Mouse (Mus musculus) granulocyte monocyte progenitor cell, adult 5-6 weeks (primary cell): ENCODE data around the gene Cic. TPM values are rescaled to one million over a fixed set of nuclear protein-coding genes. Genes with fewer than 3 reads are reported as not detected.

ENCODE experiments used
- ATAC-seq: replicated peaks from 2 replicates; pipeline ENCODE4 v1.8.0; 2016; ENCODE audit warnings: mild to moderate bottlenecking, moderate TSS enrichment, inconsistent platforms; ENCODE audit not compliant: poor library complexity, severe bottlenecking
- total RNA-seq, 2 experiments: library from RNA; stranded (forward) in 1 of 2; stranded (reverse) in 1 of 2; fragments of 200-712, 200-1000 nt in 1 of 2; fragments of >200 nt in 1 of 2; fragmentation: Nextera tagmentation in 1 of 2; gene quantifications; 2 replicates each; pipeline ENCODE4 v1.2.3; 2014 to 2017

Gene Cic
- total RNA-seq, 2 experiments from 2014 or later, result 25.1 to 130 TPM

- ATAC-seq, result peak; percentile 65
Observed at GRCm38 (mm10) chr7:25267751-25268463, 403 bp downstream of the Cic start.

DNA sequence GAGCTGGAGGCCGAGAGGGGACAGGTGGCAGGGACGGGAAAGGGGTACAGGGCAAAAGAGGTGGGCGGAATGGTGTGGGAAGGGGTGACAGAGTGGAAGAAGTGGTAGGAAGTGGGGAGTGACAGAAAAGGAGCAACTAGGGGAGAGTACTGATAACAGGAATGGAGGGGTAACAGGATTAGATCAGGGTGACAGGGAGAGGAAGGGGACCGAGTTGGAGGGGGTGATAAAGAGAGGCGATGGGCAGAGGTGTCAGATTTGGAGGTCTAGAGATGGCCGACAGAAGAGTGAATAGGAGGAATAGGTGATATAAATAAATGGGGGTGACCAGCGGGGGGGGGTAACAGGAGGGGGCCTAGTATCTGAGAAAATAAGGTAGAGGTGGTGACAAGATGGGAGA, 1.1 kb downstream of the Cic start:
- no peak for ATAC-seq

DNA sequence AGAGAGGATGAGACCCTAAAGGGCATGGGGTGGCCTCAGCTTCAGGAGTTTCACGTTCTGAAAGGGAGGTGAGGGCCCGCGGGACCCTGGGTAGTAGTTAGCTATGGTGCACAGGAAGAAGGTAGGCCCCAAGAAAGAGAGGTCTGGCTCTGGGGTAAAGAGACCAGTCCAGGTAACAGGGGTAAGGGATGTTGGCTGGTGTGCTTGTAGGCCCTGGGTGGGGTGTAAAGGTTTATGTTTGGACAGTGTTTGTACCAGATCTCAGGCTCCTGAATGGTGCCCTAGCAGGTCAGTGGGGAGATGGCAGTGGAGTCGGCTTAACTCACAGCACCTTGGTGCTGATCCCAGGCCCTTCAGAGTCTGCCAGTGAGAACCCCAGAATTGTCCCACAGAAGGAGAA, 1.5 kb downstream of the Cic start:
- ATAC-seq, result no peak

DNA sequence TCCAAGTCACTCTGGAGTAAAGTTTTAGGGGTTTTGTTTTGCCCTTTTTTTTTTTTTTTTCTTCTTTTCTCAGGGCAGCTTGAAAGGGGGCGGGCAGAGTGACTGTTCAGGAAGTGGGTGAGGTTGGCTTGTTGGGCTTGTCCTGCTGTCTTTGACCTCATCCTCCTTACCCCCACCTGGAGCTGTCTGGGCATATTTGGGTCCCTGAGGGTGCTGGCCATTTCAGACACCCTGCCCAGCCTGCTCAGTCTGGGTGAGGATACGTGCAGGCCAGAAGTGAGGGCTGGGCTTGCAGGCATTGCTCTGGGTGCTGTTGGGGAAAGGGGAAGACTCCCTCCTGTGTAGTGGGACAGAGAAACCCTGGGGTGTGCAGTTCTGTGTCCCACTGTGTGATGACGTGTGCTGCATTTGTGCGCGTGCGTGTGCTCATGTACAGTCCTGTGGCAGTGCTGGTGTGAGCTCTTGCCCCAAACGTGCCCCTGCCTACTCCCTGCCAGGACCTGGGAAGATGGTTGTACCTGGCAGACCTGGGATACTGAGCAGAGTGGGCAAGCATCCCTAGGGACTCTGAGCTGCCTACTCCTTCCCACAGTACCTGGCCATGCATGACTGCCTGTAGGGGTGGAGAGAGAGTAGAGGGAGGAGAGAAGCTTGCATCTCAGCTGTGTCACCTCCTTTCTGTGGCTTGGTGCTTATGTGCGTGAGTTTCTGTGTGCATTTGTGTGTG, 2.2 kb downstream of the Cic start:
- peak; percentile 5 for ATAC-seq

DNA sequence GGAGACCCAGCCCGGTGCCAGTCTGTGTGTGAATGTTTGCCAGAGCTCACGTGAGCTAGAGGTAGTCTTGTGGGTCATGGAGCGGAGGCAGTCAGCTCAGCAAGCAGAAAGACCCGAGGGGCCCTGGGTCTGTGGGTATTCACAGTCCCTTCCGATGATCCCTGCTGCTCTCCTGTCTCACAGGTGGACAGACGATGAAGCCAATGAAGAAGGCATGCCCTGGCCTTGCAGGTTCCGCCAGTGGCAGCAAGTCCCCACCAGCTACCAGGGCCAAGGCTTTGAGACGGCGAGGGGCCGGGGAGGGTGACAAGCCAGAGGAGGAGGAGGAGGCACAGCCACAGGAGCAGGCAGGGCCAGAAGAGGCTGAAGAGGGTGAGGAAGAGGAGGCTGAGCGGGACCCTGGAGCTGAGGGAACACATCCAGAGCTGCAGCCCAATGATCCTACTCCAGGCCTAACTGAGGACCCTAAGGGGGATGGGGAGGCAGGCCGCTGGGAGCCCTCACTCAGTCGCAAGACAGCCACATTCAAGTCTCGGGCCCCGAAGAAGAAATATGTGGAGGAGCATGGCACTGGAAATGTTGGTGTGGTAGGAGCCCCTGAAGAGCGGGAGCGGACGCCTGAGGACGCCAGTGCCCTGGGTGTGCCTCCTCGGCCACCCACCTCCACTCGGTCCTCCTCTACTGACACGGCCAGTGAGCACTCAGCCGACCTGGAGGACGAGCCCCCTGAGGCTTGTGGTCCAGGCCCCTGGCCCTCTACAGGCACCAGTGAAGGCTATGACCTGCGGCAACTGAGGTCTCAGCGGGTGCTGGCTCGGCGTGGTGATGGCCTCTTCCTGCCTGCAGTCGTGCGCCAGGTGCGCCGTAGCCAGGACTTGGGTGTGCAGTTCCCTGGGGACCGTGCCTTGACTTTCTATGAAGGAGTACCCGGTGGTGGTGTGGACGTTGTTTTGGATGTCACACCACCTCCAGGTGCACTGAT, 3.4 kb downstream of the Cic start:
- no peak for ATAC-seq

DNA sequence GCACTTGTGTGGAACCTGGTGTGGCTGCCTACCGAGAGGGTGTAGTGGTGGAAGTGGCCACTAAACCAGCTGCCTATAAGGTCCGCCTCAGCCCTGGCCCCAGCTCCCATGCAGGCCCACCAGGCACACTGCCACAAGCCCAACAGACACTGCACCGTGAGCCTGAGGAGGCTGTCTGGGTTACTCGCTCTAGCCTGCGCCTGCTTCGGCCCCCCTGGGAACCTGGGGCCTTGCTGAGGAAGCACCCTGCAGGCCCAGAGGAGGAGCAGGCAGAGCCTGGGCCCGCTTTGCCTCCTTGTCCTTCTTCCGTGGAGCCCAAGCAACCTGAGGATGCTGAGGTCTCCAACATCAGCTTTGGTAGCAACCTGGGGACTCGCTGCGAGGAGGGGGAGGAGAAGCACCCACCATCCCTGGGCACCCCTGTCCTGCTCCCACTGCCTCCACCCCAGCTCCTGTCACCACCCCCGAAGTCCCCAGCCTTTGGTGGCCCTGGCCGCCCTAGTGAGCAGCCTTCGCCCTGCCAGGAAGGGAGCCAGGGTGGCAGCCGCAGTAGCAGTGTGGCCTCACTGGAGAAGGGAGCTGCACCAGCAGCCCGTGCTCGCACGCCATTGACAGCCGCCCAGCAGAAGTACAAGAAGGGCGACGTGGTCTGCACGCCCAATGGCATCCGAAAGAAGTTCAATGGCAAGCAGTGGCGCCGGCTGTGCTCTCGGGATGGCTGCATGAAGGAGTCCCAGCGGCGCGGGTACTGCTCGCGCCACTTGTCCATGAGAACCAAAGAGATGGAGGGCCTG, 4.3 kb downstream of the Cic start:
- ATAC-seq, result no peak

DNA sequence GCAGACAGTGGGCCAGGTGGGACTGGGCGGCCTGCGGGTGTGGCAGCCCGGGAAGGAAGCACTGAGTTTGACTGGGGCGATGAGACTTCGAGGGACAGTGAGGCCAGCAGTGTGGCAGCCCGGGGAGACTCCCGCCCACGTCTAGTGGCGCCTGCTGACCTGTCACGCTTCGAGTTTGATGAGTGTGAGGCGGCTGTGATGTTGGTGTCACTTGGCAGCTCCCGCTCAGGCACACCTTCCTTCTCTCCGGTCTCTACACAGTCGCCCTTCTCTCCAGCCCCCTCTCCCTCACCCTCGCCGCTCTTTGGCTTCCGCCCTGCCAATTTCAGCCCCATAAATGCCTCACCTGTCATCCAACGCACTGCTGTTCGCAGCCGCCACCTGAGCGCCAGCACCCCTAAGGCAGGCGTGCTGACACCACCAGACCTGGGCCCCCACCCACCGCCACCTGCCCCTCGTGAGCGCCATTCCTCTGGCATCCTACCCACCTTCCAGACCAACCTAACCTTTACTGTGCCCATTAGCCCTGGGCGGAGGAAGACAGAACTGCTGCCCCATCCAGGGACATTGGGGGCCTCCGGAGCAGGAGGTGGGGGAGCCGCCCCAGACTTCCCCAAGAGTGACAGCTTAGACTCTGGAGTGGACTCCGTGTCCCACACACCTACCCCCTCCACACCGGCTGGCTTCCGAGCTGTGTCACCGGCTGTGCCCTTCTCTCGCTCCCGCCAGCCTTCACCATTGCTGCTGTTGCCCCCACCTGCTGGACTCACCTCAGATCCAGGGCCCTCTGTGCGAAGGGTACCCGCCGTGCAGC, 5.1 kb downstream of the Cic start:
- ATAC-seq, result no peak

GRCm38 (mm10) chr7:25273259-25274241, 6.0 kb downstream of the Cic start:
- ATAC-seq, result no peak

GRCm38 (mm10) chr7:25274571-25274970, 7.1 kb downstream of the Cic start:
- no peak for ATAC-seq

DNA sequence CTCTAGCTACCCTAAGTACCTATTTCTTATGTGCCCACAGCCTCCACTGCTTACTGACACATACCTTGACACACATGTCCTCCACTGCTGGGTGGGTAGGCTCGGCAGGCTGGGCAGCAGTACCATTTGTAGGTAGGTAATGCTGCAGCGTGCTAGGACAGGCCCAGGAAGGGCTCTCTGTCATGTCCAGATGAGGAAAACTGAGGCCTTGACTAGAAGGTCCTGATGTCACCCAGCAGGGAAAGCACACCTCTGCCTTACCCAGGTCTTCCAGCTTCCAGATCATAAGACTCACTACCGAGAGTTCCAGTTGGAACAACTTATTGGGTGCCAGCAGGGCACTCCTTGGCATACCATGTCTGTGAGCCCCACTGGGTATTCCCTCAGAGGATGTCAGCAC, 7.5 kb downstream of the Cic start:
- ATAC-seq, result no peak

DNA sequence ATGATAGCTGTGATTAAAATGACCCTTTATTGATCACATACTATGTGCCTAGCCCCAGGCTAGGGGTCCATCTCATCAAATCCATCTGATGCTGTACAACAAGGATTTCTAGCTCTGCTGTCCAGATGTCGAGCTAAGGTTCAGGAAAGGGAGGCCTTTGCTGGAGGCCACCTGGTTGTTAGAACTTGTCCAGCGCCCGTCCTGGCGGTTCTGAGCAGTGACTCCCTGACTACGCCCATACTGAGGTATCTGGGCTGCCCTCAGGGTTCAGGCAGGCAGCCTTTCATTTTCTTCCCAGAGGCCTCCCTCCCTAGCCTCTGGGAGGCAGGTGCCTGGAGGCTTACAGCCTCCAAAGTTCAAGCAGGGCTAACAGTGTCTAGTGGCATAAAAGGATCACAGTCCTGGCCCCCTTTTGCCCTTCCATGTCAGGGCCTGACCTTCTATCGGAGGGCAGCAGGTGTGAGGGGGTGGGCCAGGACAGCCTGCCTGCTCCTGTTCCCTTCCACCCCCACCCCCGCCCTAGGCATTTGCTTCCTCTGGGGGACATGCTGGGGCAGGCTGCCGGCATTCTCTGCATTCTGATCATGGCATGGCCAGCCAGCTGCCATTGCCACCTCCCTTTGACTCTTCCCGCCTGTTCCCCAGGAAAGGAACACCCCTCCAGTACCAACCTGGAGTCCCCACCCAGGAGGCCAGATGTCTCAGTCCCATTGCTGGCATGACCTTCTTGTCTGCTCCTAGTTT, 8.2 kb downstream of the Cic start:
- ATAC-seq, result no peak

- ATAC-seq, result no peak
Observed at GRCm38 (mm10) chr7:25277405-25277804, 9.9 kb downstream of the Cic start.

DNA sequence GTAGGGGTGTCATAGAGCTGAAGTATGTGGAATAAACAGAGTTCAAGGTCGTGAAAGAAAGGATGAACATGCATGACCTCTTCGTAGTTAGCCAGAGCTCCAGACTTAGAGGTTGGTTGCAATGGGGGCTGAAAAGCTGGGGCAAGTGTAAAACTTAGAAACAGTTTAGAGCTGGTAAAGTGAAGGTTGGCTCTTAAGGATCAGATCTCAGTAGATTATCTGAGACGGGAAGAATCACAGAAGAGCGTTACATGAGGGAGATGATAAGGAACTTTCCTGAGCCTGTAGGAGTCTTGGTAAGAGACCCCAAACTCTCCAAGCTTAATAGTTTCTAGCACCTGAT, 10.5 kb downstream of the Cic start:
- ATAC-seq, result no peak

DNA sequence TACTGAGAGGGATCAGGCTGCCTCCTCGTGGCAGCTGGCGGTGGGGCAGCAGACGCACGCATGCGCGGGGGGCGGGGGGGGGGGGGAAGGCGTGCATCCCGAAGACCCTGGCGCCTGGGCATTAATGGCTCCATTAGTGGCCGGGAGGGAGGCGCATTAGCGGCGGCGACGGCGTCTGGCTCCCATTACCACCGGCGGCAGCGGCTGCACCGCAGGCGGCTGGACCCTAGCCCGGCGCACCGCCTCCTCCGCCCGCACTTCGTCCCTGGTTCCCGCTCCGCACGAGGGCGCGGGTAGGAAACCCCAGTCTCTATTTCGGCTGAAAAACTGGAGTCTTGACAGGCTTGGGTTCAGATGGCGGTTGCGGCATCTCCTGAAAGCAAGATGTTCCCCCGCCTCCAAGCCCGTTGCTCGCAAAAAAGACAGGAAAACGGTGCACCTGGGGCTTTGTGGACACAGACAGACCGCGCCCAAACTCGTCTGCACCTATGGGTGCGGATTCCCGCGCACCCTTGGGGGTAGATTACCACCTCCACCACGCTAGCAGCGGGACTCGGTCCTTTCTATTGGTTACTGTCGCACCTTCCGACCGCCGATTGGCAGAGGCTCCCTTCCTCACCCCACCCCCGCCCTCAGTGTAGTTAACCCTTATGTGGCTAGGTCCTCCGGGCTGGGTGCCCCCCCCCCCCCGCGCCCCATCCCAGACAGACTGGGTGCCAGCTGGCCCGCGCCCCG, 11.0 kb downstream of the Cic start:
- ATAC-seq, result peak; percentile 43

- ATAC-seq, result peak; percentile 5
Observed at GRCm38 (mm10) chr7:25279076-25279860, 11.8 kb downstream of the Cic start.
